Mouse (Mus musculus) ZHBTc4 (cell line): ENCODE measurements at regions not wholly inside any gene's neighbourhood (a gene's known extent, or its start where the extent isn't known, plus 50 kb on each side); places are given as distances from the start of the nearest gene placed in this dataset.
A peak's percentile ranks its signal among the peaks of the same experiment; 100 is the strongest.

Experiments
- DNase-seq: peaks from one replicate; pipeline ENCODE4 v3.0.0-alpha.2; 2011; ENCODE audit warnings: low read depth, low spot score

GRCm38 (mm10) chr19:15649368-15649767 is 297.8 kb downstream of the Psat1 start:
- DNase-seq = peak; percentile 63

- no peak for DNase-seq
These were observed 299.8 kb downstream of the Psat1 start for GRCm38 (mm10) chr19:15647313-15647712.

GRCm38 (mm10) chr19:15644786-15645185 is 302.4 kb downstream of the Psat1 start:
- no peak for DNase-seq

- DNase-seq = peak; percentile 55
These were observed 329.8 kb downstream of the Psat1 start for GRCm38 (mm10) chr19:15617233-15617915.

- no peak for DNase-seq
These were observed 332.2 kb downstream of the Psat1 start for GRCm38 (mm10) chr19:15614648-15615561.

- no peak for DNase-seq
These were observed 335.9 kb downstream of the Psat1 start for GRCm38 (mm10) chr19:15611137-15611758.

GRCm38 (mm10) chr19:15606440-15606839 is 340.7 kb downstream of the Psat1 start:
- DNase-seq = no peak

GRCm38 (mm10) chr19:15592821-15593220 is 354.3 kb downstream of the Psat1 start:
- no peak for DNase-seq

- DNase-seq = no peak
These were observed 363.1 kb downstream of the Psat1 start for GRCm38 (mm10) chr19:15583782-15584693.

GRCm38 (mm10) chr19:15583106-15583781 is 363.9 kb downstream of the Psat1 start:
- DNase-seq = no peak

- no peak for DNase-seq
These were observed 375.9 kb downstream of the Psat1 start for GRCm38 (mm10) chr19:15571204-15571603.

GRCm38 (mm10) chr19:15561511-15561910 is 385.6 kb downstream of the Psat1 start:
- DNase-seq = no peak

GRCm38 (mm10) chr19:15553953-15554352 is 393.2 kb downstream of the Psat1 start:
- DNase-seq = no peak

GRCm38 (mm10) chr19:15517853-15518252 is 429.3 kb downstream of the Psat1 start:
- no peak for DNase-seq

GRCm38 (mm10) chr19:15516566-15517305 is 430.4 kb downstream of the Psat1 start:
- DNase-seq = peak; percentile 22

GRCm38 (mm10) chr19:15513197-15513596 is 433.9 kb downstream of the Psat1 start:
- no peak for DNase-seq

- no peak for DNase-seq
These were observed 436.7 kb downstream of the Psat1 start for GRCm38 (mm10) chr19:15510395-15510794.

- no peak for DNase-seq
These were observed 444.2 kb downstream of the Psat1 start for GRCm38 (mm10) chr19:15502985-15503354.

GRCm38 (mm10) chr19:15502315-15502984 is 444.7 kb downstream of the Psat1 start:
- no peak for DNase-seq
